Mouse (Mus musculus): ENCODE measurements around the gene Scarb1.

Gene Scarb1

GRCm38 (mm10) chr5:125337526-125337925 lies 3.4 kb downstream of the Scarb1 start:
- intact Hi-C loops (cut with DNase I), result no loop called here

- intact Hi-C loops (cut with DNase I), result no loop called here
Observed at GRCm38 (mm10) chr5:125337012-125337411, 3.9 kb downstream of the Scarb1 start.

DNA sequence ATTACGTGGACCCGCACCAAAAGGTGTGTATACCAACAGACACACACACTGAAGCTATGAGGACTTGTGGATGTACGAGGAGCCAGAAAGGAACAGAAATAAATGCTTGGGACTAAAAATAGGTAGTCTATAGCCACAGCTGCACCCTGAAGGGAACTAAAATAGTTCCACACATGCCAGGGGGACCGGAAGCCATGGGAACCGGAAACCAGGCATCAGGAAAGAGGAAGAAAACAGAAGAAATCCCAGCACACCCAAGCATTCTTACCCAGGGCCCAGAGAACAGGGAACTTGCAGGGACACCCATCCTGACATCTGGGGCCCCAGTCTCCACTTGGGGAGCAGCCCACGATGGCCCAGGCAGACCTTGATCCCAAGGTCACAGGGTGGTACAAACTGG lies 7.9 kb downstream of the Scarb1 start:
- intact Hi-C loops (cut with DNase I), result no loop called here

DNA sequence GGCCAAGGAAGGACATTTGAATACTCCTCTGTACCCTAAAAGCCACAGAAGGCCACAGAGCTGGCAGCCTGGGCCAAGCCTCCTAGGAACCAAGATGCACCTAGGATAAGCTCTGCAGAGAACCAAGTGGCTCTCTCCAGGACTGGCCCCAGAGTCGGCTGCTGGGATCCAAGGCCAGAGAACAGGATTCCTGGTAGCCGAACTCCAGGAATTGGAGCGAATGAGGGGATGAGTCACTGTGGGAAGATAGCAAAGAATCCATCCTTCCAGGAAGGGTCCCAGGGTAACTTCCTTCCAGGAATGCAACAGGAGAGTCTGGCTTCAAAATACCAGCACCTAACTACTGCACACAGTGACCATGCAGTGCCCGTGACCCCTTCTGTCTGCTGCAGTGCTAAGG lies 8.6 kb downstream of the Scarb1 start:
- intact Hi-C loops (cut with DNase I), result no loop called here

GRCm38 (mm10) chr5:125331811-125332210 lies 9.1 kb downstream of the Scarb1 start:
- intact Hi-C loops (cut with DNase I), result no loop called here

DNA sequence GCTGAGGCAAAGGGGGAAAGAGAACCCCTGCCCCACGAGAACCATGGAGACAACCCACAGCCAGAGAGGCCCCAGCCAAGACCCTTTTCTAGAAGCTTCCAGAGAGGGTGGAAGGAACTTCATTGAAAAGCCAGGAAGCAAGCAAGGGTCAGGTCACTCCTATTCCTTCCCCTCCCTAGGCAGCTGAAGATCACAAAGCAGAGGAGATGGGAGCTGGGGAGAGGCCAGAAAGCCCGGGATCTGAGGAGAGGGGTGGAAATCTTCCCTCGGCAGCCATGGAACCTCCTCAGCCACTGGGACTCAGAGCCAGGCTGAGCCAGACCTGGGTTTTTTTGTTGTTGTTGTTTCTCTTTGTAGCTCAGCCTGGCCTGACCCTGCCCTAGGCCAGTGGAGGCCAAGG lies 9.8 kb downstream of the Scarb1 start:
- intact Hi-C loops (cut with DNase I), result no loop called here

DNA sequence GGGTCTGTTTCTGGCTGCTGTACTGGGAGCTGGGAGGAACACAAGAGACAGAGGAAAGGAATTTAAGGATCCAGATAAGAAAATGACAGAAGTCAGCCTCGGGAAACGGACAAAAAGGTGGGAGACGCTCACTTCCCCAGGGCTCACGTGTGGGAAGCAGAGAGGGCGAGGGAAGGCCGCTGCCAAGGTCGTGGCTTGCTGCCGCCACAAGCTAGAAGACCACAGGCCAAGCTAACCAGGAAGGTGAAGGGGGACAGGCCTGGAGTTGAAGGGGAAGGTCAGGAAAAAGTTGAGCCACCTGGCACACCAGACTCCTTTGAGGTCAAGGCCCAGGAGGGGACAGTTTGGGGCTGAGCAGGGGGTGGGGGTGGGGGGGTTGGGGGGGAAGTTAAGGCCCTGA lies 10.2 kb downstream of the Scarb1 start:
- intact Hi-C loops (cut with DNase I), result no loop called here

DNA sequence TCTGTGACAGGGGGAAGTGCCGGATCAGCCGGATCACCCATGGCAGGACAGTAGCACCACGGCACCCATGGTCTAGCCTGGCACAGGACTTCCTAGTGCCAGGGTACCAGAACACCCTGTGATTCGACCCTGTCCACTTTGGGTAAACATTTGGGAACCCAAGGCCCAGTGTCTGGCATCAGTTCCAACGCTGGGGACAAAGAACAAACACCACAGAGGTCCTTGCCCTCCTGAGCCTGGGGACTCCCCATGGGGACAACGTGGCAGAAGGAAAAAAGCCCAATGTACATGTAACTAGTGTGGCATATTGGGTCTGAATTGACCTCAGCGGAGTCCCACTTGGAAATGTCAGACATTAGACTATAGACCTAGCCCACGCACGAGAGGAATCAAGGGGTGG lies 10.7 kb downstream of the Scarb1 start:
- intact Hi-C loops (cut with DNase I), result no loop called here

DNA sequence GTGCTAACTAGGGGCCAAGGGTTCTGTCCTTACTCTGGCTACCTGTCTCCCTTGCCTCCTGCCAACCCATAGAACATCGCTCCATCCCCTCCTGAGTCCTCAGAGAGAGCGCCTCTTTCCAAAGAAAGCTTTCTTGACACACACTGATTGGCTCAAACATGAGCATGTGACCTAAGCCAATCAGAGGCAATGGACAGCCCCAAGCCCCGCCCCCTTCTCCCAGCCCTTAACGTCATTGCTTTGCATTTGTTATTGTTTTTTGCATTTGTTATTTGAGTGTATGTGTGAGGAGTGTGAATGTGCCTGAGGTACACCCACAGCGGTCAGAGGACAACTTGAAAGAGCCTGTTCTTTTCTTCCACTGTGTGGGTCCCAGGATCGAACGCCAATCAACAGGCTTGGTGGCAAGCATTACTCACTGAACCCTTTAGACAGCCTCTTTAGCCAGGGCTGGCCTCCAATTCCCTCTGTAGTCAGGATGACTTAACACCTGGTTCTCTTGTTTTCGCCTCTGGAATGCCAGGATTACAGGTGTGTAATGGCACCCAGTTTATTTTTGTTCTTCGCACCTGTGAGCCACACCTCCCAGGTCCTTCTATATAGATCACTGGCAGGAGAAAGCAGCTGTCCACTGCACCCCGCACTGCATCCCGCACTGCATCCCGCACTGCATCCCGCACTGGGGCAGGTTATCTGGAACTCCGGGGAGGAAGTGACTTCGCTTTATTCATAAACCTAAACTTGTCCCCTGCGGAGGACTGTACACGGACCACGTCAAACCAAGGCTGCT lies 13.1 kb downstream of the Scarb1 start:
- intact Hi-C loops (cut with DNase I), result no loop called here

- intact Hi-C loops (cut with DNase I), result no loop called here
Observed at GRCm38 (mm10) chr5:125326351-125326750, 14.5 kb downstream of the Scarb1 start.

DNA sequence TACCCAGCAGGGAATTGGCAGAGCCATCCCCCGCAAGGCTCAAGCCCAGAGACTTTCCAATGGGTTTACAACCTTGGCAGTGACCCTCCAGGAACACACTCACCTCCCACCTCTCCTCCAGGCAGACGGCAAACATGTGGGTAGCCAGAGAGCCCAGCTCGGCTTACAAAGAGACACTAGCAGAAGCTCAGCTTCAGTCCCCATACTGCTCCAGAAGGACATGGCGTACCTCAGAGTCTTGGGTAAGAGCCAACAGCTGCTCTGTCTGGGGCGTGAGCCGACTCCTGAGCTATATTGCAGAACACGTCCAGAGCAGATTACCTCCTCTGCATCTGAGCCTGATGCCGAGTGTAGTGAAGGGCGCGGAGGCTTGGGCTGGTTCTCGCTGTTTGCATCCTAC lies 15.0 kb downstream of the Scarb1 start:
- intact Hi-C loops (cut with DNase I), result no loop called here

- intact Hi-C loops (cut with DNase I), result no loop called here
Observed at GRCm38 (mm10) chr5:125325285-125325684, 15.6 kb downstream of the Scarb1 start.

GRCm38 (mm10) chr5:125323939-125324480 lies 16.9 kb downstream of the Scarb1 start:
- intact Hi-C loops (cut with DNase I), result no loop called here

DNA sequence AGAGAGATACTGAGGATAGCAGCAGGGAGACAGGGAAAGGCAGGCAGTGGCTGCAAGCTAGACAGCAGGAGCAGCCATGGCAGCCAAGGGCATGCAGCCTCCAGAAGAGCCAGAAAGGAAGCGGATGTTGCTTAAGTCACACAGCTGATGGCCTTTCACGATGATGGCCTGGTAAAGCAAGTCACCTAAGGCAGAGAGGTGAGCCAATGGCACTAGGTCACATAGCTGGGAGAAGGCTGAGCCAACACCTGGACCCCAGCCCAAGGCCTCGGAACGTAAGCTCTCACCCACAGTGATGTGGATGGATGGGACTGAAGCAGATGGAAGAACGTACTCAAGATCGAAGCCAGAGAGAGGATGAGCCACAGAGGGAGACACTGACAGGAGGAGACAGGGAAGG lies 17.8 kb downstream of the Scarb1 start:
- intact Hi-C loops (cut with DNase I), result no loop called here

DNA sequence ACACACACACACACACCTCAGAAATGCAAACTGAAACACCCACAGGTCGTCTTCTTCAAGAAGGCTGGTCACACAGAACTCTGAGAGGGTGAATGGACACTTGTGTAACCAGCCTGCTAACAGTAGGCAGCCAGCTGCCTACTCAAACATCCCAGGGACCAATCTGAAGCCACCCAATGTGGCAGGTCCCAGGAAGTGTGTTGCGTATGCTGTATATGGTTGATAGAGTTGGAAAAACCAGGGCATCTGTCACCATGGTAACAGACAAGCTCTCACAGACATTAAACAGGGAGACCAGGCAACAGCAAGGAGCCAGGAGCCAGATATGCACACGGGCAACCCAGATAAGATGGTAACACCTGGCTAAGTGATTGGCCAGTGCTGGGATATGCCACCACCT lies 19.1 kb downstream of the Scarb1 start:
- intact Hi-C loops (cut with DNase I), result no loop called here

- intact Hi-C loops (cut with DNase I), result no loop called here
Observed at GRCm38 (mm10) chr5:125319057-125319800, 21.7 kb downstream of the Scarb1 start.

DNA sequence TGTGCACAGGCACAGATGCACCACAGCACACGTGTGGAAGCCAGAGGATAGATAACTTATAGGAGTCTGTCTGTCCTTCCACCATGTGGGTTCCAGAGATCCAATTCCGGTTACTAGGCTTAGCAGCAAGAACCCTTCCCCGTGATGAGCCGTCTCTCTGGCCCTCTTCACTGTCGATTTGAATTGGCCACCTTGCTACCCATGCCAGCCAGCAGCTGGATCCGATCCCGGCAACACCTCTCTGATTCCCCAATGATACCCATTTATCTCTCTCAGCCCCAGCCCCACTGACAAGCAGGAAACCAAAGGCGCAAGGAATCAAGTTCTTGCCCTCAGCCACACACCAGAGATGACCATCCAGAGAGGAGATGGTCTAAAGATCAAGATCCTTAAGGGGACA lies 22.9 kb downstream of the Scarb1 start:
- intact Hi-C loops (cut with DNase I), result no loop called here

DNA sequence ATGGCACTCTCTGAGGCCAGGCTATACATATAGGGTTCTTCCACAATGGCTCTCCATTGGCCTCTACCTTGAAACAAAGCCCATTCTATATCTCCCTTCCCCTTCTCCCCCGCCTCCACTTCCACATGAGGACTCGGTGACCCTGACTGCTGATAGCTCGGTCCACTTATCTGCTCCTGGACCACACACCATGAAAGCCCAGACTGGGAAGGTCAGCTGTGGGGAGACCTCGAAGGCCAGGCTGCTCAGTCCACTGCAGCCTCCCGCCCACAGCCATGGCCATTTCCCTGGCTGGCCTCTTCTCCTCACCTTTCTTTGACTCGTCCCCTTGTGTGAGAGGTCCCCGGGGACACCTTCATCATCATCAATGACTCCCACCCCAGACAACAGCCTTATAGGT lies 23.6 kb downstream of the Scarb1 start:
- intact Hi-C loops (cut with DNase I), result no loop called here

- intact Hi-C loops (cut with DNase I), result no loop called here
Observed at GRCm38 (mm10) chr5:125316771-125317170, 24.1 kb downstream of the Scarb1 start.

- intact Hi-C loops (cut with DNase I), result no loop called here
Observed at GRCm38 (mm10) chr5:125315110-125315509, 25.8 kb downstream of the Scarb1 start.

DNA sequence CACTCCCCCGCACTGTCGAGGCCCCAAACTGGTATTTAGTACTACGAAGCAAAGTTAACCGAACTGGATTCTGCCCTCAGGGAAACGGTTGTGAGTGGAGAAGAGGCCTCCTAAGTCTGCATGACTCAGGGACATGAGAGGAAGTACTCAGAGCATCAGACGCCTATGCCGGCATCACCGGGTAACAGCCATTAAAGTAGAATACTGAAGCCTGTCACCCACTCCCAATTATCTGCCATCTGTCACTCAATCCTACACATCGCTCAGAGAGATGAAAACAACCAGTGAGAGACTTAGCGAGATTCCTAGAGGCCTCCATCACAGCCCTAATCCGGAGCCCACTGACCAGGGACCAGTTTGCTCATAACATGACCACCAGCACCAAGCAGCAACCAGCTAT lies 26.9 kb downstream of the Scarb1 start:
- intact Hi-C loops (cut with DNase I), result no loop called here

- intact Hi-C loops (cut with DNase I), result no loop called here
Observed at GRCm38 (mm10) chr5:125312970-125313597, 27.8 kb downstream of the Scarb1 start.

All from adrenal gland (tissue).